Mouse (Mus musculus) E14TG2a.4 (cell line): ENCODE measurements at regions not wholly inside any gene's neighbourhood (a gene's known extent, or its start where the extent isn't known, plus 50 kb on each side); places are given as distances from the start of the nearest gene placed in this dataset.

Experiments used
- CTCF ChIP-seq: conservative IDR thresholded peaks from 2 replicates; pipeline ENCODE4 v1.5.1; 2014; ENCODE audit warnings: low read length
- POU5F1 ChIP-seq: IDR thresholded peaks from 2 replicates; pipeline ENCODE4 v1.6.1; 2014; ENCODE audit warnings: low read length, borderline replicate concordance

DNA sequence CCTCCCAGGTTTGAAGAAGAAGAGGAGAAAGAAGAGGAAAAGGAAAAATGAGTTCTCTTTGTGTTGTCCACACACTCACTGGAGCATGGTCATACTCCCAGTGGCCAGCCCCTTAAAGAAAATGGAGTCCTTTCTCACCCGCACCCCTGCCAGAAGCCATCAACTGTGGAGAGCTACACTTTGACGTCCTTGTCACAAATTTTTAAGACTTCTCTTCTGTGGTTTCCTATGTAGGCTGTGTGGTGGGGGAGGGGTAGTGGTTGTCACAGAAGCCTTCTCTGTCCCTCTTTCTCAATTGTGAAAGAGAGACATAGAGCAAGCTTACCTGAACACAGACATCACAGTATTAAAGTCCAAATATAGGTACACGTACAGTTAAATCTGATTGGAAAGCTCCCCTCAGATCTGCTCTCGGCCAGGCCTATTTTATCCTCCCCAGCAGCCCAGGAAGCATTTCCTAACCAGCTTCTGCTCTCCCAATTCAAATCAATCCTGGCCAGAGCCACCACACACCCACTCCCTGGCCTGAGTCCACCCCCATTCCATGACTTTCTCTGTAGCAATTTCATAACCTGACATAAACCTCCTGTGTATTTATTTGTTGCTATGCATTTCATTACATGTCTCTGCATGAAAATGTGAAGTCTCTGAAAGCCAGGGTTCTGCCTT, 192.3 kb upstream of the Mctp2 start:
- TF ChIP-seq CTCF (no peak), POU5F1 (no peak)
